ENCODE assay signal across 17 mouse cellular contexts in the genomic region with DNA sequence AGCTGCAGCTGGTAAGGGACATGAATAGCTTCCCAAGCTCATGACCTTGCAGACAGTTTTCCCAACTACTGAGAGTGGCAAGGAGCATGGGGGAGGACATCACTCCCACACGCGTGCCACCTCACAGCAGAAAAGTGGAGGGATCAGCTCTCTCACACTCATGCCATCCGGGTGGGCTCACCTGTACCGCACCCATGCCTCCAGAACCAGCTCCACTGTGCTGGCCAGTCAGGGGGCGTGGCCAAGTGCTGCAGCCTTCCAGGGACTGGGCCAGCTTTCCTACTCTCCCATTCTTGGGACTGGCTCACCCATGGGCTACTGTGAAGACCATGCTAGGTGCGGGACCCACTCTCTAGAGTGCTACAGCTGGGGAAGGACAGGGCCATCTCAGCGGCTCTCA.
DNase-seq lines count a peak whose midpoint lies in the region; ATAC-seq and TF ChIP-seq lines count a peak whose summit lies in the region.
"Had no signal": no experiment of that assay in that cellular context is flagged by ENCODE, and none has a peak within 500 bp of the region (broad histone marks: within the 10 kb centered on the region; RNA-seq: fewer than 3 reads in every experiment).

No protein-coding gene starts in this region.

- H3K9me3 ChIP-seq in heart, embryonic 12.5 days (replicated peaks), result peaks cover 5% of the 10 kb centered on the region; the same call in 1 of the 2 replicates
- no peaks in the 10 kb centered on the region for H3K9me3 ChIP-seq in kidney, postnatal 0 days (replicated peaks; ENCODE audit: low read length)
- H3K9me3 ChIP-seq in neural tube, embryonic 12.5 days, result 0 out of 2 replicates have a peak, but pooled peaks cover 5% of the 10 kb centered on the region
- no peaks in the 10 kb centered on the region for H3K9me3 ChIP-seq in stomach, embryonic 15.5 days
- H3K9me3 ChIP-seq: forebrain, embryonic 15.5 days; limb, embryonic 13.5 days had no signal

- no peak overlapping the region for H3K27ac ChIP-seq in heart, embryonic 12.5 days (ENCODE audit: poor library complexity, severe bottlenecking)
- no peak overlapping the region for H3K27ac ChIP-seq in kidney, postnatal 0 days
- H3K27ac ChIP-seq in neural tube, embryonic 12.5 days, result no peak overlapping the region
- H3K27ac ChIP-seq in stomach, embryonic 15.5 days, result no peak overlapping the region
- H3K27ac ChIP-seq: forebrain, embryonic 15.5 days; limb, embryonic 13.5 days; liver, embryonic 14.5 days had no signal

- no peak for TF ChIP-seq CTCF in kidney, postnatal 0 days (IDR thresholded peaks at IDR 0.05; ENCODE audit: low read depth)

- peak; percentile 34; the same call in 1 of the 2 replicates for ATAC-seq in heart, embryonic 12.5 days (ENCODE audit: insufficient number of reproducible peaks, low FRiP score)
- ATAC-seq in kidney, postnatal 0 days (replicated peaks; ENCODE audit: low FRiP score, low read depth), result peak; percentile 34; the same call in 1 of the 2 replicates
- peak; percentile 26; the same call in 1 of the 2 replicates for ATAC-seq in neural tube, embryonic 12.5 days (ENCODE audit: low FRiP score, low read depth)
- ATAC-seq in stomach, embryonic 15.5 days (ENCODE audit: insufficient read depth, low FRiP score, low read depth), result peak; percentile 39; the same call in 1 of the 2 replicates
- ATAC-seq: forebrain, embryonic 15.5 days had no signal

- WGBS in heart, embryonic 12.5 days, result 84% methylated on average over 7 of the region's 7 CpGs
- WGBS in kidney, postnatal 0 days, result 73% methylated on average over 7 of the region's 7 CpGs
- 91% methylated on average over 7 of the region's 7 CpGs for WGBS in neural tube, embryonic 12.5 days
- 84% methylated on average over 7 of the region's 7 CpGs for WGBS in stomach, embryonic 15.5 days

- H3K4me3 ChIP-seq in heart, embryonic 12.5 days, result no peak overlapping the region
- H3K4me3 ChIP-seq in kidney, postnatal 0 days (replicated peaks; ENCODE audit: low read depth, low read length), result no peak overlapping the region
- H3K4me3 ChIP-seq in neural tube, embryonic 12.5 days, result no peak overlapping the region
- no peak overlapping the region for H3K4me3 ChIP-seq in stomach, embryonic 15.5 days (replicated peaks)
- H3K4me3 ChIP-seq: forebrain, embryonic 15.5 days; limb, embryonic 13.5 days had no signal

- H3K9ac ChIP-seq in heart, embryonic 12.5 days, result no peak overlapping the region
- H3K9ac ChIP-seq in kidney, postnatal 0 days (ENCODE audit: low read depth, low read length), result no peak overlapping the region
- H3K9ac ChIP-seq in neural tube, embryonic 12.5 days, result no peak overlapping the region
- no peak overlapping the region for H3K9ac ChIP-seq in stomach, embryonic 15.5 days
- H3K9ac ChIP-seq: forebrain, embryonic 15.5 days; limb, embryonic 13.5 days; liver, embryonic 14.5 days had no signal

- H3K36me3 ChIP-seq in heart, embryonic 12.5 days, result no peaks in the 10 kb centered on the region
- no peaks in the 10 kb centered on the region for H3K36me3 ChIP-seq in kidney, postnatal 0 days (ENCODE audit: insufficient read depth, low read length)
- H3K36me3 ChIP-seq in neural tube, embryonic 12.5 days, result no peaks in the 10 kb centered on the region
- H3K36me3 ChIP-seq in stomach, embryonic 15.5 days, result no peaks in the 10 kb centered on the region
- H3K36me3 ChIP-seq: forebrain, embryonic 15.5 days; limb, embryonic 13.5 days had no signal

- intact Hi-C loops in gastrocnemius, postnatal 14 days (cut with DNase I; ENCODE audit: low total_unique reads), result no loop called here

- no peak for DNase-seq in heart, postnatal 4 days
- no peak for DNase-seq in kidney, postnatal 0 days (ENCODE audit: low spot score)
- no peak for DNase-seq in kidney, postnatal 10 days
- no peak for DNase-seq in neural tube, embryonic 10.5 days (ENCODE audit: extremely low spot score, low spot score)
- DNase-seq in gastrocnemius, postnatal 14 days, result no peak
- DNase-seq: adrenal gland, postnatal 36 days; B cell, adult 2 months; cerebellum, adult 18-20 months; cerebellum, postnatal 25 days; right cerebral cortex, adult 18-20 months; thymus, postnatal 4 days had no signal

- peaks cover 32% of the 10 kb centered on the region for H3K4me1 ChIP-seq in heart, embryonic 12.5 days (replicated peaks)
- H3K4me1 ChIP-seq in kidney, postnatal 0 days (replicated peaks; ENCODE audit: insufficient read depth, low read length), result no peaks in the 10 kb centered on the region
- H3K4me1 ChIP-seq in neural tube, embryonic 12.5 days, result no peaks in the 10 kb centered on the region
- no peaks in the 10 kb centered on the region for H3K4me1 ChIP-seq in stomach, embryonic 15.5 days
- H3K4me1 ChIP-seq: limb, embryonic 13.5 days had no signal

- no peaks in the 10 kb centered on the region for H3K27me3 ChIP-seq in heart, embryonic 12.5 days (replicated peaks)
- H3K27me3 ChIP-seq in kidney, postnatal 0 days (ENCODE audit: insufficient read depth, low read length), result no peaks in the 10 kb centered on the region
- H3K27me3 ChIP-seq in neural tube, embryonic 12.5 days (replicated peaks), result no peaks in the 10 kb centered on the region
- no peaks in the 10 kb centered on the region for H3K27me3 ChIP-seq in stomach, embryonic 15.5 days (replicated peaks)
- H3K27me3 ChIP-seq: forebrain, embryonic 15.5 days; limb, embryonic 13.5 days had no signal

- H3K4me2 ChIP-seq in heart, embryonic 12.5 days, result no peak overlapping the region
- H3K4me2 ChIP-seq in kidney, postnatal 0 days (ENCODE audit: low read length), result no peak overlapping the region
- H3K4me2 ChIP-seq in neural tube, embryonic 12.5 days (replicated peaks), result no peak overlapping the region
- no peak overlapping the region for H3K4me2 ChIP-seq in stomach, embryonic 15.5 days
- H3K4me2 ChIP-seq: forebrain, embryonic 15.5 days; limb, embryonic 13.5 days had no signal
